Mouse (Mus musculus) v-Abl transformed pro-B cells (cell line): Measurements from ENCODE around the gene Gsc.

Experiments used
- in situ Hi-C, 2 experiments: fragments of 400-800 bp; cut with MboI; formaldehyde crosslinking; loops; one replicate each; pipeline ENCODE4 v1.15.1; 2025; ENCODE audit not compliant: unreplicated experiment in 2 of 2

Gene Gsc

DNA sequence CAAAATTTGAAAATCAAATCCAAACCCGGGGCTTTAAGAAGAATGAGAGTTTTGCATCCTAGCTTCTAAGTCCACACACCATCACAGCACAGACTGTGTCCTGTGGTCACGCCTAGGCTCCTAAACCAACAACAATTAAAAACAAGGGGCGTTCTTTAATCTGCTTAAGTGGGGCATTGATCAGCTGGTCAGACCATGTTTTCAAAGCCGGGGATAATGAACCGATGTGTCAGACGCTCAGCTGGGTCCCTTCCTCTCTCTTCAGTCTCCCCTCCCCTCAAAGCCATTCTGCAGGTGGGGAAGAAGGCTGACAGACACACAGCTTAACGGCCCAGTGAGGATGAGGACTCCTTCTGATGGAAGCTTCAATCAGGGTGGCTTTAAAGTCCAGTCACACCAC is 6.2 kb downstream of the Gsc start:
- in situ Hi-C loops, result loop anchor here in 1 of 2 experiments (25.0 kb wide), 1 partner anchor 670 kb away; the partner anchor contains the start of gene Tcl1b2

DNA sequence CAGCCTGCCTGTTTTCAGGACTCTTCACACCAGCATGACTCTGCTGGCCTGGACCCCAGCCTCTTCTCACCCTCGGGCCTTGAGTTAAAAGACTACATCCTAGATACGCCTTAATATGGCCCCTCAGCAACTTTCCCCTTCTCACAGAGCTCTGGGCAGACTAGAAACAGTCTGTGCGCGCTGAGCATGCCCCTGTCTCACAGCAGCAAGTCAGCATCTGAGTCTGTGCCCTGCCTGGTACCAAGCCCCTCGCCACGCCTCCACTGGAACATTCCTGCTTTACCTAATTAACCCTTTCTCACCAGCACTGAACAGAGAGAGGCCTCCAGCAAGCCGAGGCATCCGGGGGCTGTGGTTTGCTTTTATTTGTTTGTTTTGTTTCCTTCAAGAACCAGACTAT is 11.8 kb downstream of the Gsc start:
- in situ Hi-C loops, result loop anchor here in 1 of 2 experiments (25.0 kb wide), 1 partner anchor 676 kb away; the partner anchor contains the start of gene Tcl1b2

DNA sequence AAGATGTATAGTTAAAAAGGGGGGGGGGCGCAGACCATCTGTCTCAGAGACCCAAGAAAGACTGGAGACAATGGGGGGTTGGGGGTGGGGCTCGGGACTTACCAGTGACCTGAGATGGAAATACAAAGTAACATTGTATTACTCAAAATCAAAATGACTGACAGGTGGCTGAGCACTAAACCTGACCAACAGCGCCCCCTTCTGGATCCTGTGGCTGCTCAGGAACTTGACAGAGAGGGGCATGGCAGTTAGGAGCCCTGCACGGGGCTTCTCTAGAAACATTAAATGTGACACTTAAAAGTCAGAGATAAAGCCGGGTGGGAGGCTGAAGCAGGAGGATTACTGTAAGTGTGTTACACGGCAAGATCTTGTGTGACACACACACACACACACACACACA is 13.8 kb downstream of the Gsc start:
- in situ Hi-C loops, result loop anchor here in 1 of 2 experiments (25.0 kb wide), 1 partner anchor 678 kb away; the partner anchor contains the start of gene Tcl1b2

DNA sequence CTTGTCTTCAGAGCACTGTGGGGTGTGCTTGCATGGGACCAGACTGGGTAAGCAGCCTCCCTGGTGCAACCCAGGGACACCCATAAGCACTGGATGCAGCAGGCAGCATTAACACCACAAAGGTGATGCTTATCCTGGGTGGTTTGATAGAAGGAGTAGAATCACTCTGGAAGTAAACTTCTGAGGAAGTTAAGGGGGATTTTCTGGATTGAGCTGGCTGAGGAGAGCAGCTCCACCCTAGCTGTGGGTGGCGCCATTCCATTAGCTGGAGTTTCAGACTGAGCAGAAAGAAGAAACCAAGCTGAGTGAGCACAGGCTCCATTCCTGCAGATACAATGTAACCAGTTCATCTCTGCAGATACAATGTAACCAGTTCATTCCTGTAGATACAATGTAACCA is 20.1 kb downstream of the Gsc start:
- in situ Hi-C loops, result loop anchor here in 1 of 2 experiments (25.0 kb wide), 1 partner anchor 684 kb away; the partner anchor contains the start of gene Tcl1b2

DNA sequence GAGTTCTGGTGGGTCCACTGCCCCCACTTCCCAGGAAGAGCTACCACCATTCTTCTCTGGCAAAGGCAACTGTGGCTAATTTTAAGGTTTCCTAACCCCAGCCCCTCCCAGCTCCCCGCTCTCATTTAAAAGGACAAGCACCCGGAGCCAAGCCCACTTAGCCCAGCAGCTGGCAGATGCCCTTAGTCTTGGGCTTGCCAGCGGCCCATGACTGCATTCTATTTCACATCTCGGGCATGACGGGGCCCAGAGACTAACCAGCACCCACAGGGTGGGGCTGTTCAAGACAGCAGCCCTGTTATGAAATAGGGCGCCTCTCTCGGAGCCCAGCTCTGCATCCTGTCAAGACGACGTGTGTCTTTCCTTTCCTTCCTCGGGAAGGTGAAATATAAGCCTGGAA is 22.9 kb downstream of the Gsc start:
- in situ Hi-C loops, result loop anchor here in 1 of 2 experiments (25.0 kb wide), 1 partner anchor 687 kb away; the partner anchor contains the start of gene Tcl1b2

DNA sequence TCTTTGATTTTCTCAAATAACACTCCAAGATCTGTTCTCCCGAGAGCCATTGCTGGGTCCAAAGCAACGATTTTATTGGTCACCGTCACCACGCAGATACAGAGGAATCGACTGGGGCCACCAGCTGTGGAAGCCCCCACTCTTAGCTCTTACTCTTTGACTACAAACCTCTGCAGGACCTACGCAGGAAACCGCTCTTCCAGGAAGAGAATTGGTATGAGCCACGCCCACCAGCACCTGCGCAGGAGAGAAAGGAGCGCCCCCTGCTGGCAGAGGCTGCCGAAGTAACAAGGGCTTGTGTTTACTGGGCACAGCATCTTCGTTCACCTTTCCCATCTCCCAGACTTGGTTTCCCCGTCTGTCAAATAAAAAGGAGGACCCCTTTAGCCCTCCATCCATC is 25.0 kb downstream of the Gsc start:
- in situ Hi-C loops, result loop anchor here in 1 of 2 experiments (25.0 kb wide), 1 partner anchor 614 kb away; no protein-coding TSS in a partner anchor

DNA sequence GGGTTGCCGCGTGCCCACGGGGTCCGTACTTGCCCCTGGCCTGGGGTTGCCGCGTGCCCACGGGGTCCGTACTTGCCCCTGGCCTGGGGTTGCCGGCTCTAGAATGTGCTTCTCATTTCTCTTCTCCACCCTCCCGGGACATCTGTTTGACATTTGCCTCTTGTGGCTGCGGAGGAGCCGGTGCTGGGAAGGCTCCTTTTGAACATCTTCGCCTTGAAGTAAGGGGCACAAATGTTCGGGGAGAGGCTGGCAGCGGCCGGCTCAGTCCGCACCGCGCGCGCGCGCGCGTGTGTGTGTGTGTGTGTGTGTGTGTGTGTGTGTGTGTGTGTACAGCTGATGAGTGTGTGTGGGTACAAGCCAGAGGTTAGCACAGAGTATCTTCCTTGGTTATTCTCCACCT is 26.1 kb downstream of the Gsc start:
- in situ Hi-C loops, result loop anchor here in 1 of 2 experiments (25.0 kb wide), 1 partner anchor 615 kb away; no protein-coding TSS in a partner anchor

DNA sequence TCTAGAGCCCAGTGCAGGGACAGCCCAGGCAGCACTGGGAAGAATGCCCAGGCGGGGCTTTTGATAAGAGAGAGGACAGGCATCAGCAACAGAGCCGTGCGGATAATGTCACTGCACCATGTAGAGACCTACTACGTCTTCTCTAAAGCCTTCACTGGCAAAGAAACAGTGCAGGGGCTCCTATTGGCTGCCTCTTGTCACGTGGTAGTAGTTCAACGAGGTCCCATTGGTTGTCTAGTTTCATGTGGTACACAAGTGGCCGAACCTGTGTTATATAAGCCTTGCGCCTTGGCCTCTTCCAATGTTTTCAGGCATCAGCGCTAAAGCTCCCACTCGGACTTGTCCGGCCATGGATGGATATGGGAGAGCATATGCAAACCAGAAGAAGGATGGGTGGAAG is 29.4 kb downstream of the Gsc start:
- in situ Hi-C loops, result loop anchor here in 1 of 2 experiments (5.0 to 25.0 kb wide), 2 partner anchors 494 to 619 kb away; no protein-coding TSS in a partner anchor

DNA sequence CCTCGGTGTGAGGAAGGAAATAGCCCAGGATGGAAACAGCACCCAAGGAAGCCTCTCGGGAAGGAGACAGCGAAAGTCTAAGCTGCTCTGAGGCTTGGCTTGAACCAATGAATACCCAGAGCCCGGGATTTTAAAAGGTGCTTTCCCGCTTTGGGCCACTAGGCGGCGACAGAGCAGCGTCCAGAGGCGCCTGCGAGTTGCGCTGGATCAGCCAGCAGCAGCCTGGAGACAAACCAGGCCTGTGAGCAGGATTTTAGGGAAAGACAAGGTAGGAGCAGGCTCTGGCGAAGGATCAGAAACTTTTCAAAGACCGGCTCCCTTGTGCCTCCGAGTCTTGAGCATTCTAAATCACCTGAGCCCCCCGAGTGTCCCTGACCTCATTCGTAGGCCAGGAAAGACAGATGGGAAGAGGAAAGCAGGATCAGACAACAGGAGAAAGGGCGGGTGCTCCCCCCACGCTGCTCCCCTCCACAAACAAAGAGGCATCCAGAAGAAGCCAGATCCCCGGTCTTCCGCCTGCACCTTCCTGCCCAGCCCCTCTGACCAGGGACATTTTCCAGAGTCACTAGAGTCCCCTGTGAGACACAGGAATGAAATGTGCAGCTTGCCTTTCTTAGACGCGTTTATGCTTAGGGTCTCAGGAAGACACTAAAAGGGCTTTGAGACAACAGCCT is 32.9 kb downstream of the Gsc start:
- in situ Hi-C loops, result loop anchor here in 1 of 2 experiments (5.0 to 25.0 kb wide), 2 partner anchors 497 to 622 kb away; no protein-coding TSS in a partner anchor

DNA sequence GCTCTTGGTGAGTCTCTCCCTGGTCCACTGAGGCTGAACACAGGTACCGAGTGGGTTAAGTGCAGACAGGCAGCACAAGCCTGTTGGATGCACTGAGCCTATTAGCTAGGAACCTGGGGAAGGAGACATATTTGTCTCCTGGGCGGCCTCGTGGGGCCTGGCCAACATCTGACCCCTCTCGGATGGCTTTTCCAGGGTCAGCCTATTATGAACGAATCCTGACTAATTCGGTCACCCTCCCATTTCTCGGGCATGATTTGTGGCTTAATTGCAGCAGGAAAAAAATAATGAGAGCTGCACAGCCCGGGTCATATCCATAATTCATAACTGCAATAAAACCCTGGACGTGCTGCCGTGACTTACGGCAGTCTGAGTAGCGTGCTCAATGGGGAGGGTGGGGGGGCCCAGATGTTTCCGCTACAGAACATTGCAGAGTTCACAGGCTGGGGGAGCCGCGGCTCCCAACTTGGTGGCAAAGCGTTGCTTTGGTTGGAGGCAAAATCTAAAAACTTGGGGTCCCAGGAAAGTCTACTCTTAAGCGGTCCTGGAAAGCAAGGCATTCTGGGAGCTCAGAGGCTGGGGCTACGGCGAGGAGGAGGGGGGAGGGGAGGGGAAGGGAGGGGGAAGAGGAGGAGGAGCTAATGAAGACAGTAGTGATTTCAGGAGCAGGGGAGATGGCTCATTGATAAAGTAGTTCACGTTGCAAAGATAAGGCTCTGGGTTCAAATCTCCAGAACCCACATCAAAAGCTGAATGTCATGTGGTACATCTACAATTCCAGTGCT is 39.0 kb downstream of the Gsc start:
- in situ Hi-C loops, result loop anchor here in 1 of 2 experiments (25.0 kb wide), 1 partner anchor 628 kb away; no protein-coding TSS in a partner anchor

DNA sequence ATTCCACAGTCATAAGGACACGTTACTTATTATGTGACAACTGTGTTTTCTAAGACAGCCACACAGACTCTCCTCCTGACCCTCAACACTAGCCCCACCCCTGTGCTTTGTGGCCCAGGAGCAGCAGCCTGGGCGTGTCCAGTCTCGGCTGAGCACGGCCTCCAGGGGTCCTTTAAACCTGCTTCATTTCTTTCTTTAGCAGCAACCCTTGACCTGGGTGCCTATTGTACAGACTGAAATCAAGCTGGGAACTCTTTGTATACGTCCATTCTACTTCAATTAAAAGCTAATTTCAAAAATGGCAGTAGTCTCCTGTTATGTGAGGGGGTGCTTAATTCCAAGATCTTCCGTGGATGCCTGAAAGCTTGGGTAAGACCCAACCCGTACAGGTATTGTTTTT is 39.9 kb downstream of the Gsc start:
- in situ Hi-C loops, result loop anchor here in 1 of 2 experiments (25.0 kb wide), 1 partner anchor 629 kb away; no protein-coding TSS in a partner anchor

DNA sequence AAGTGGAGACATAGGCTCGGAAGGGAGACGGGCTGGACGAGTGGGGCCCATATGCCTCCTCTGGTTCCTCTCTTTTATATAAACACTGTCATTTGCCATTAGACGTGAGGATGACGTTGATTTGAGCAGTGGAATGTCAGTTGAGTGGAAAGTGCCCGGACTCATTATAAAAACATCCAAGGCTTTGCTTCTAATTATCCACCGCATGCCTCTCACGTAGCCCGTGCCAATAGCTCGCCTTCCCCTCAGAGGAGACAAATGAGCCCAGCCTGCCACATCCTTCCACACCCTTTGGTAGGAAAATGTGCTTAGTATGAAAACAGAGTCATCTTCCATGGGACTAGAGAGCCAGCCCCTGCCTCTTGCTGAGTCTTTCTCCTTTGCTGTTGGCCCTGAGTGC is 41.8 kb downstream of the Gsc start:
- in situ Hi-C loops, result loop anchor here in 1 of 2 experiments (25.0 kb wide), 1 partner anchor 631 kb away; no protein-coding TSS in a partner anchor

DNA sequence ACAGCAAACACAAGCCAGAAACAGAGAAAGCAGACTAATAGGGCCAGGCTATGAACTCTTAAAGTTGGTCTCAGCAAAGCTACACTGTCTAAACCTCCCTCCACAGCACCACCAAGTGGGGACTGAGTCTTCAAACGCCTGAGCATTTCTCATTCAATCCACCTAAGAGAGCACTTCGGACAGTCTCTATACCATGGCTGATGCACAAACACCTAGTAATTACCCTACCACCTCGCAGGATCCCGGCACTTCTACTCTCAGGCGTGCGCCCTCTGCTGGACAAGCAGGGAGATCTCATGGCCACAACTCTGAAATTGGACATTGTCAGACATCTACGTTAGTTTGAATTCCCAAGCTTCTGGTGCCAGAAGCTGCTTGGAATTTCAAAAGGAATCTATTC is 46.2 kb downstream of the Gsc start:
- in situ Hi-C loops, result loop anchor here in 1 of 2 experiments (25.0 kb wide), 1 partner anchor 635 kb away; no protein-coding TSS in a partner anchor

DNA sequence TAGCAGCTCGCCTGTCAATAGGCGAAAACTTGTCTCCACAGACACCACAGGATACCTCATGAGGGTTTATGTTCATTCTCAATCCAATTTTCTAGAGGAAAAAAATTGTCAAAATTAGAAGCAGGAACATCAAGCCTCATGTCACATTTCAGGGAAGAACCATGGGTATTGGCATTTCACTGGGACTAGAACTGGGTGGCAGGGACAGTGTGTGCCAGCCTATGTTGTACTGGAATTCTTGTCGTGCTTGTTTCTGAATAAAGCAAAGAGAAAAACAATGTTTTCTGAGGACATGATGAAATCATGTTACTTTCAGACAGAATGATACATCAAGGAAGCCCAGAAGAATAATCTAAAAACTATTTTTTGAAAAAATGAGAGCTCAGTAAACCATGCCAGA is 47.5 kb downstream of the Gsc start:
- in situ Hi-C loops, result loop anchor here in 1 of 2 experiments (25.0 kb wide), 1 partner anchor 637 kb away; no protein-coding TSS in a partner anchor

DNA sequence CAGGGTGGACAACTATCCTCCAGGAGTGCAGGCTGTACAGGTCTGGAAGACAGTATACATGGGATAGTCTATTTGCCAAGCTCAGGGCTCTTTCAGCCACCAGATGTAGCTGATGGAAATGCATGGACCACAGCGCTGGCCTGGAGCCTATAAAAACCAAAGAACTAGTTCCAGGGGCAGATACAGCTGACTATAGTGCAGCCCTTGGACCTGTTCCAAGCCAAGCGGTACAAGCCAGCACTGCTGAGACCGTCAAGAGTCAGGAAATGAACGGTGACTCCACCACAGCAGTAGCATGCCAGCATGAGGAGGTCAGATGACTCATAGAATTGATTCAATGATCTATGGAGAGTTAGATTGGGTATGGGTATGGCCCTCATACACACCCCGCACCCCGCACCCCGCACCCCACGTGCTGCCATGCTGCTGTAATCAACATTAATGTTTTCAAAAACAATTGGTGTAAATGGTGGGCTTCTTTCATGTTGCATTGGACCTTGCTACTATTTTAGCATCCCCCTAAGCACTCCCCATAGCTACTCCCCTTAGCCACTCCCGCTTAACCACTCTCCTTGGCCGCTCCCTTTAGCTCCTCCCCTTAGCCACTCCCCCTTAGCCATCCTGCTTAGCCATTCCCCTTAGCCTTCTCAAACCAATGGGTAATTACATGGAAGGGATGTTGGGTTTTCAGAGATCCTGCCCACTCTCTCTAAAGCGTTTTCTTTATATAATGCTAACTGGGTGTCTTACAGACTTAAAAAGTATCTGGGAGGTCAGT is 50.3 kb downstream of the Gsc start:
- in situ Hi-C loops, result loop anchor here in 1 of 2 experiments (25.0 kb wide), 1 partner anchor 886 kb away; the partner anchor contains the start of gene Ppp4r4
